Mouse (Mus musculus): ENCODE data around the gene Ahdc1. TPM values are rescaled to one million over a fixed set of nuclear protein-coding genes. Genes with fewer than 3 reads are reported as not detected.
A peak's percentile ranks its signal among the peaks of the same experiment; 100 is the strongest.

Gene Ahdc1
- polyA plus RNA-seq, 1 experiment from 2014 or later, result 9.0 TPM

DNA sequence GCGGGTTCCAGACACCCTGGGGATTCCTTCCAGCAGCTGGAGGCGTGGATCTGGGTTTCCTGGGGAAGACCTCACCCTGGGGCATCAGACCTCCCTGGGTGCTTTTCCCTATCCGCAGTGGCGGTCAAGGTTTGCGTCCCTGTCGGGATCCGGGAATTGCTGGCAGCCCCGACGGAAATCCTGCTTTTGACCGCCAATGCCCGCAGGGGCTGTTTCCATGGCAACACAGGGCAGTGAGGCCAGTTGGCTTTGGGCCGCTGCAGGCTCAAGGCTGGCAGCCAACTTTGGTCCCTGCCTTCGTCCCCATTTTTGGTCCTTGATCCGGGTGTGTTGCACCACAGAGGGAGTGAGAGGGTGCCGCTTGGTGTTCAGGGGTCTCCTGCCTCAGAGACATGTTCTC, 36.2 kb upstream of the Ahdc1 start:
- Histone ChIP-seq H3K9me3 (no peaks in the 10 kb centered on the region), H3K27me3 (ENCODE audit: insufficient read depth, poor library complexity, severe bottlenecking) (peaks cover 67% of the 10 kb centered on the region), H3K36me3 (no peaks in the 10 kb centered on the region), H3K4me1 (replicated peaks) (peaks cover 55% of the 10 kb centered on the region), H3K27ac (peak overlapping the region; percentile 76), H3K4me3 (peak overlapping the region; percentile 47)
- DNase-seq (ENCODE audit: low spot score), result peak; percentile 84
- WGBS, result 2% methylated on average over 15 of the region's 15 CpGs

GRCm38 (mm10) chr4:132975791-132976190, 35.3 kb upstream of the Ahdc1 start:
- Histone ChIP-seq H3K4me1 (replicated peaks) (peaks cover 55% of the 10 kb centered on the region), H3K9me3 (no peaks in the 10 kb centered on the region), H3K27ac (peak overlapping the region; percentile 30; the same call in 1 of the 2 replicates), H3K4me3 (0 out of 2 replicates have a peak overlapping the region, but pooled peaks have one; percentile 9), H3K36me3 (no peaks in the 10 kb centered on the region), H3K27me3 (ENCODE audit: insufficient read depth, poor library complexity, severe bottlenecking) (peaks cover 67% of the 10 kb centered on the region)
- WGBS, result 35% methylated on average over 3 of the region's 3 CpGs
- DNase-seq (ENCODE audit: low spot score), result no peak

- 79% methylated on average over 6 of the region's 6 CpGs for WGBS
- no peak overlapping the region for H3K4me3 ChIP-seq
- no peaks in the 10 kb centered on the region for H3K36me3 ChIP-seq
- DNase-seq (ENCODE audit: low spot score), result no peak
- no peak overlapping the region for H3K27ac ChIP-seq
- peaks cover 66% of the 10 kb centered on the region for H3K27me3 ChIP-seq (ENCODE audit: insufficient read depth, poor library complexity, severe bottlenecking)
- no peaks in the 10 kb centered on the region for H3K9me3 ChIP-seq
- peaks cover 52% of the 10 kb centered on the region for H3K4me1 ChIP-seq (replicated peaks)
Observed at GRCm38 (mm10) chr4:132976729-132977128, 34.3 kb upstream of the Ahdc1 start.

- peaks cover 57% of the 10 kb centered on the region for H3K27me3 ChIP-seq (ENCODE audit: insufficient read depth, poor library complexity, severe bottlenecking)
Observed at GRCm38 (mm10) chr4:132977597-132977996, 33.5 kb upstream of the Ahdc1 start.

DNA sequence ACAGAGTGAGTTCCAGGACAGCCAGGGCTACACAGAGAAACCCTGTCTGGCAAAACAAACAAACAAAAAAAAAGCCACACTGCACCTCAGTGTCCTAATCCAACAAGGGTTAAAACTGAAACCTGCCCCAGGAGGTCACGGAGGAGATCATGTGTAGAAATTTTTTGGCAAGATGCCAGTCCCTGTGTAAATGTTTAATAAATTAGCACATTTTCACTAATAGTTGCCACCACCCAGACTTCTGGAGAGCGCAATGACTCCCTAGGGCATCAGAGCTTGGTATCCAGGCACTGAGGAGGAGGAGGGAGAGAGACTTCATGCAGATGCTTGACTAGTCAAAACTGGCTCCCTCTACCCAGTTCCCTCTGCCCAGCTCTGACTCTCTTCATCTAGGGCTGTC, 31.9 kb upstream of the Ahdc1 start:
- Histone ChIP-seq H3K4me3 (no peak overlapping the region), H3K4me1 (replicated peaks) (peaks cover 45% of the 10 kb centered on the region), H3K9me3 (no peaks in the 10 kb centered on the region), H3K27ac (no peak overlapping the region), H3K36me3 (no peaks in the 10 kb centered on the region), H3K27me3 (ENCODE audit: insufficient read depth, poor library complexity, severe bottlenecking) (peaks cover 41% of the 10 kb centered on the region)
- no peak for DNase-seq (ENCODE audit: low spot score)
- 89% methylated on average over 2 of the region's 2 CpGs for WGBS

More at GRCm38 (mm10) chr4:132977597-132977996, 33.5 kb upstream of the Ahdc1 start:
- 53% methylated on average over 5 of the region's 5 CpGs for WGBS
- Histone ChIP-seq H3K4me3 (no peak overlapping the region), H3K27ac (no peak overlapping the region), H3K4me1 (replicated peaks) (peaks cover 45% of the 10 kb centered on the region), H3K9me3 (no peaks in the 10 kb centered on the region), H3K36me3 (no peaks in the 10 kb centered on the region)
- DNase-seq (ENCODE audit: low spot score), result no peak

DNA sequence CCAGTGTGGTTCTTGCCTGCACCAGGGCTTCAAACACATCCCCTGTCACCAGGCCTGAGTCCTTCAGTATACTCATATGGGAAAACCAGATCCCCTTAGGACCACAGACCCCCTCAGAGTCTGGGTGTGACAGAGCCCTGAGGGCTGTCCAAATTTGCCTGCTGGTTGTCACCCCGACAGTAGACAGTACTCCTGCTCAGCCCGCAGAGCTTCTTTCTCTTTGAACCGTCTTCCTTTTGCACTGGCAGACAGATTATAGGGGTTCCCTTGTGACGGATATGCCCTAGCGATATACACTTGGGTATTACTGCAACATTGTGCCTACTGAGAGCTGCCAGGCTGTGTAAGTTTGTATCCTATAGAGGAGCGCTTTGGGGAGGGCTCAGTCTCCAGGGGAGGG, 29.4 kb upstream of the Ahdc1 start:
- H3K4me3 ChIP-seq, result no peak overlapping the region
- no peak for DNase-seq (ENCODE audit: low spot score)
- H3K36me3 ChIP-seq, result no peaks in the 10 kb centered on the region
- H3K27me3 ChIP-seq (ENCODE audit: insufficient read depth, poor library complexity, severe bottlenecking), result peaks cover 17% of the 10 kb centered on the region
- H3K27ac ChIP-seq, result peak overlapping the region; percentile 40
- 83% methylated on average over 6 of the region's 6 CpGs for WGBS
- H3K4me1 ChIP-seq (replicated peaks), result peaks cover 46% of the 10 kb centered on the region
- H3K9me3 ChIP-seq, result no peaks in the 10 kb centered on the region

GRCm38 (mm10) chr4:132982999-132983398, 28.1 kb upstream of the Ahdc1 start:
- Histone ChIP-seq H3K36me3 (no peaks in the 10 kb centered on the region), H3K27ac (peak overlapping the region; percentile 80), H3K4me3 (no peak overlapping the region), H3K27me3 (ENCODE audit: insufficient read depth, poor library complexity, severe bottlenecking) (peaks cover 9% of the 10 kb centered on the region; the same call in 1 of the 2 replicates), H3K4me1 (replicated peaks) (peaks cover 43% of the 10 kb centered on the region), H3K9me3 (no peaks in the 10 kb centered on the region)
- no peak for DNase-seq (ENCODE audit: low spot score)
- WGBS, result 82% methylated on average over 6 of the region's 6 CpGs

GRCm38 (mm10) chr4:132983664-132984512, 27.2 kb upstream of the Ahdc1 start:
- peaks cover 43% of the 10 kb centered on the region for H3K4me1 ChIP-seq (replicated peaks)
- no peaks in the 10 kb centered on the region for H3K9me3 ChIP-seq
- H3K27ac ChIP-seq, result peak overlapping the region; percentile 87
- H3K4me3 ChIP-seq, result no peak overlapping the region
- no peaks in the 10 kb centered on the region for H3K36me3 ChIP-seq
- WGBS, result 54% methylated on average over 7 of the region's 7 CpGs
- H3K27me3 ChIP-seq (ENCODE audit: insufficient read depth, poor library complexity, severe bottlenecking), result peaks cover 9% of the 10 kb centered on the region; the same call in 1 of the 2 replicates
- DNase-seq (ENCODE audit: low spot score), result peak; percentile 76

GRCm38 (mm10) chr4:132988581-132989355, 22.3 kb upstream of the Ahdc1 start:
- H3K27ac ChIP-seq, result no peak overlapping the region
- peaks cover 5% of the 10 kb centered on the region; the same call in 1 of the 2 replicates for H3K27me3 ChIP-seq (ENCODE audit: insufficient read depth, poor library complexity, severe bottlenecking)
- H3K4me3 ChIP-seq, result no peak overlapping the region
- peaks cover 36% of the 10 kb centered on the region for H3K4me1 ChIP-seq (replicated peaks)
- no peaks in the 10 kb centered on the region for H3K36me3 ChIP-seq
- H3K9me3 ChIP-seq, result no peaks in the 10 kb centered on the region
- DNase-seq (ENCODE audit: low spot score), result no peak
- WGBS, result 89% methylated on average over 6 of the region's 6 CpGs

- no peaks in the 10 kb centered on the region for H3K9me3 ChIP-seq
- DNase-seq (ENCODE audit: low spot score), result no peak
- H3K36me3 ChIP-seq, result no peaks in the 10 kb centered on the region
- peaks cover 16% of the 10 kb centered on the region; the same call in 1 of the 2 replicates for H3K4me1 ChIP-seq (replicated peaks)
- H3K4me3 ChIP-seq, result no peak overlapping the region
- no peak overlapping the region for H3K27ac ChIP-seq
- 66% methylated on average over 4 of the region's 4 CpGs for WGBS
- H3K27me3 ChIP-seq (ENCODE audit: insufficient read depth, poor library complexity, severe bottlenecking), result no peaks in the 10 kb centered on the region; the same call in 1 of the 2 replicates
Observed at GRCm38 (mm10) chr4:132993553-132993952, 17.5 kb upstream of the Ahdc1 start.

- 49% methylated on average over 14 of the region's 14 CpGs for WGBS
Observed at GRCm38 (mm10) chr4:132997469-132998237, 13.4 kb upstream of the Ahdc1 start.

GRCm38 (mm10) chr4:133002896-133003295, 8.2 kb upstream of the Ahdc1 start:
- DNase-seq (ENCODE audit: low spot score), result no peak
- Histone ChIP-seq H3K4me1 (replicated peaks) (peaks cover 24% of the 10 kb centered on the region), H3K36me3 (no peaks in the 10 kb centered on the region), H3K9me3 (no peaks in the 10 kb centered on the region), H3K27me3 (ENCODE audit: insufficient read depth, poor library complexity, severe bottlenecking) (peaks cover 6% of the 10 kb centered on the region; the same call in 1 of the 2 replicates), H3K27ac (peak overlapping the region; percentile 36), H3K4me3 (no peak overlapping the region)
- WGBS, result 51% methylated on average over 10 of the region's 10 CpGs

More at GRCm38 (mm10) chr4:132997469-132998237, 13.4 kb upstream of the Ahdc1 start:
- Histone ChIP-seq H3K36me3 (no peaks in the 10 kb centered on the region), H3K27ac (no peak overlapping the region), H3K4me3 (no peak overlapping the region), H3K4me1 (replicated peaks) (peaks cover 17% of the 10 kb centered on the region), H3K27me3 (ENCODE audit: insufficient read depth, poor library complexity, severe bottlenecking) (no peaks in the 10 kb centered on the region; the same call in 1 of the 2 replicates), H3K9me3 (no peaks in the 10 kb centered on the region)
- DNase-seq (ENCODE audit: low spot score), result no peak
